Comparison of ENCODE assay signal across 7 mouse cellular contexts in genomic region chr12:71017242-71017571, GRCm38 (mm10). TPM values are rescaled to one million over a fixed set of nuclear protein-coding genes. Genes with fewer than 3 reads are reported as not detected.
DNase-seq lines count a peak whose midpoint lies in the region; ATAC-seq lines count a peak whose summit lies in the region.

No protein-coding gene starts in this region.

- H3K9me3 ChIP-seq in lung, embryonic 16.5 days (ENCODE audit: control insufficient read depth, low read length): no peaks in the 10 kb centered on the region
- H3K9me3 ChIP-seq in embryonic facial prominence, embryonic 15.5 days (replicated peaks): no peaks in the 10 kb centered on the region
- no peaks in the 10 kb centered on the region for H3K9me3 ChIP-seq in limb, embryonic 13.5 days
- no peaks in the 10 kb centered on the region for H3K9me3 ChIP-seq in stomach, embryonic 15.5 days

- DNase-seq in lung, postnatal 10 days: no peak
- DNase-seq in T-cell, adult 2 months (ENCODE audit: low spot score): no peak
- no peak for DNase-seq in Muller cell, postnatal 12 days (ENCODE audit: inconsistent ontology term)

- H3K4me3 ChIP-seq in lung, embryonic 16.5 days (ENCODE audit: low read length): peak overlapping the region; percentile 97
- H3K4me3 ChIP-seq in embryonic facial prominence, embryonic 15.5 days (replicated peaks): peak overlapping the region; percentile 100
- peak overlapping the region; percentile 97 for H3K4me3 ChIP-seq in limb, embryonic 13.5 days
- peak overlapping the region; percentile 100 for H3K4me3 ChIP-seq in stomach, embryonic 15.5 days (replicated peaks)

- peaks cover 10% of the 10 kb centered on the region for H3K36me3 ChIP-seq in lung, embryonic 16.5 days (ENCODE audit: control insufficient read depth, insufficient read depth, low read length)
- H3K36me3 ChIP-seq in embryonic facial prominence, embryonic 15.5 days: peaks cover 17% of the 10 kb centered on the region
- peaks cover 36% of the 10 kb centered on the region for H3K36me3 ChIP-seq in limb, embryonic 13.5 days
- peaks cover 6% of the 10 kb centered on the region; the same call in 1 of the 2 replicates for H3K36me3 ChIP-seq in stomach, embryonic 15.5 days

- H3K9ac ChIP-seq in lung, embryonic 16.5 days (ENCODE audit: low read length): peak overlapping the region; percentile 94
- H3K9ac ChIP-seq in embryonic facial prominence, embryonic 15.5 days: peak overlapping the region; percentile 91; the same call in 1 of the 2 replicates
- H3K9ac ChIP-seq in limb, embryonic 13.5 days: peak overlapping the region; percentile 93
- H3K9ac ChIP-seq in stomach, embryonic 15.5 days: peak overlapping the region; percentile 94

- 3% methylated on average over 5 of the region's 5 CpGs for WGBS in lung, embryonic 16.5 days
- 3% methylated on average over 5 of the region's 5 CpGs for WGBS in embryonic facial prominence, embryonic 15.5 days
- WGBS in limb, embryonic 13.5 days: 18% methylated on average over 5 of the region's 5 CpGs
- WGBS in stomach, embryonic 15.5 days: 7% methylated on average over 5 of the region's 5 CpGs

- H3K27ac ChIP-seq in lung, embryonic 16.5 days (ENCODE audit: low read length): peak overlapping the region; percentile 99
- H3K27ac ChIP-seq in embryonic facial prominence, embryonic 15.5 days (replicated peaks): peak overlapping the region; percentile 98
- H3K27ac ChIP-seq in limb, embryonic 13.5 days: peak overlapping the region; percentile 98
- peak overlapping the region; percentile 99 for H3K27ac ChIP-seq in stomach, embryonic 15.5 days

- H3K27me3 ChIP-seq in lung, embryonic 16.5 days (ENCODE audit: control insufficient read depth, insufficient read depth, low read depth, low read length): no peaks in the 10 kb centered on the region
- H3K27me3 ChIP-seq in embryonic facial prominence, embryonic 15.5 days: no peaks in the 10 kb centered on the region
- no peaks in the 10 kb centered on the region for H3K27me3 ChIP-seq in limb, embryonic 13.5 days
- H3K27me3 ChIP-seq in stomach, embryonic 15.5 days (replicated peaks): no peaks in the 10 kb centered on the region

- H3K4me1 ChIP-seq in lung, embryonic 16.5 days (replicated peaks; ENCODE audit: control insufficient read depth, insufficient read depth, low read length): peaks cover 14% of the 10 kb centered on the region
- H3K4me1 ChIP-seq in embryonic facial prominence, embryonic 15.5 days: peaks cover 14% of the 10 kb centered on the region
- H3K4me1 ChIP-seq in limb, embryonic 13.5 days: peaks cover 27% of the 10 kb centered on the region
- peaks cover 5% of the 10 kb centered on the region; the same call in 1 of the 2 replicates for H3K4me1 ChIP-seq in stomach, embryonic 15.5 days

- no peak for ATAC-seq in lung, embryonic 16.5 days (ENCODE audit: low read depth)
- no peak for ATAC-seq in embryonic facial prominence, embryonic 15.5 days (ENCODE audit: insufficient number of reproducible peaks, low FRiP score, low TSS enrichment, low read depth)
- ATAC-seq in limb, embryonic 13.5 days (ENCODE audit: low FRiP score, low read depth): no peak
- ATAC-seq in stomach, embryonic 15.5 days (ENCODE audit: insufficient read depth, low FRiP score, low read depth): no peak

- H3K4me2 ChIP-seq in lung, embryonic 16.5 days (ENCODE audit: low read depth, low read length): peak overlapping the region; percentile 62
- peak overlapping the region; percentile 60 for H3K4me2 ChIP-seq in embryonic facial prominence, embryonic 15.5 days (replicated peaks)
- peak overlapping the region; percentile 74 for H3K4me2 ChIP-seq in limb, embryonic 13.5 days (replicated peaks)
- peak overlapping the region; percentile 55 for H3K4me2 ChIP-seq in stomach, embryonic 15.5 days

RNA-seq across cellular contexts. Expression of gene Arid4a, which starts 1.4 kb away (rescaled TPM):
- polyA plus RNA-seq in lung, embryonic 16.5 days (2015; fragmentation: Nextera tagmentation; extraction: Ambion mirVana): 44.7 and 47.7 TPM in 2 replicates
- polyA plus RNA-seq in embryonic facial prominence, embryonic 15.5 days (2015; fragmentation: Nextera tagmentation; extraction: Ambion mirVana): 39.6 and 43.8 TPM in 2 replicates
- polyA plus RNA-seq in limb, embryonic 13.5 days (2015; fragmentation: Nextera tagmentation; extraction: Ambion mirVana): 42.9 and 43.5 TPM in 2 replicates
- 37.1 and 37.8 TPM in 2 replicates for polyA plus RNA-seq in stomach, embryonic 15.5 days (2015; fragmentation: Nextera tagmentation; extraction: Ambion mirVana)

RNA-seq across cellular contexts. Expression of gene Psma3, which starts 42.8 kb away (rescaled TPM):
- 582 and 594 TPM in 2 replicates for polyA plus RNA-seq in lung, embryonic 16.5 days (2015; fragmentation: Nextera tagmentation; extraction: Ambion mirVana)
- polyA plus RNA-seq in embryonic facial prominence, embryonic 15.5 days (2015; fragmentation: Nextera tagmentation; extraction: Ambion mirVana): 518 and 555 TPM in 2 replicates
- polyA plus RNA-seq in limb, embryonic 13.5 days (2015; fragmentation: Nextera tagmentation; extraction: Ambion mirVana): 634 and 669 TPM in 2 replicates
- 521 and 644 TPM in 2 replicates for polyA plus RNA-seq in stomach, embryonic 15.5 days (2015; fragmentation: Nextera tagmentation; extraction: Ambion mirVana)
